Mouse (Mus musculus) lung, postnatal 0 days (tissue): Measurements from ENCODE around the gene 4930522L14Rik. TPM values are rescaled to one million over a fixed set of nuclear protein-coding genes. Genes with fewer than 3 reads are reported as not detected.
"Not testable (repeated sequence)": the region's sequence is repeated elsewhere in the genome, so short reads cannot be mapped to it uniquely, and the experiment has no call there.

Experiments
- ATAC-seq: fragments of 200-750 bp; cut with Nextera tagmentation; 2 replicates; pipeline ENCODE4 v1.8.0; 2017; ENCODE audit warnings: moderate library complexity
- DNase-seq: peaks from one replicate; pipeline ENCODE4 v3.0.0-alpha.2; 2016; ENCODE audit warnings: low spot score
- H3K27ac ChIP-seq: fragments of 300-500 bp; sonication (generic); 2 replicates; pipeline ENCODE4 v1.5.1; 2014; ENCODE audit warnings: antibody characterized with exemption, mild to moderate bottlenecking, low read length, mixed read lengths
- H3K27me3 ChIP-seq: fragments of 300-500 bp; sonication (generic); replicated peaks from 2 replicates; pipeline ENCODE4 v1.6.1; 2014; ENCODE audit warnings: low read length, mixed read lengths; ENCODE audit not compliant: insufficient read depth
- H3K36me3 ChIP-seq: fragments of 300-500 bp; sonication (generic); 2 replicates; pipeline ENCODE4 v1.6.1; 2014; ENCODE audit warnings: low read length, mixed read lengths; ENCODE audit not compliant: insufficient read depth
- H3K4me1 ChIP-seq: fragments of 300-500 bp; sonication (generic); 2 replicates; pipeline ENCODE4 v1.6.1; 2014; ENCODE audit warnings: antibody characterized with exemption, low read depth, low read length, mixed read lengths; ENCODE audit not compliant: insufficient read depth
- H3K4me2 ChIP-seq: fragments of 300-500 bp; sonication (generic); replicated peaks from 2 replicates; pipeline ENCODE4 v1.6.1; 2014; ENCODE audit warnings: low read depth, mild to moderate bottlenecking, low read length, moderate library complexity, mixed read lengths
- H3K4me3 ChIP-seq: fragments of 300-500 bp; sonication (generic); 2 replicates; pipeline ENCODE4 v1.5.1; 2014; ENCODE audit warnings: low read depth, low read length
- H3K9ac ChIP-seq: fragments of 300-500 bp; sonication (generic); replicated peaks from 2 replicates; pipeline ENCODE4 v1.6.1; 2014; ENCODE audit warnings: low read depth, mild to moderate bottlenecking
- H3K9me3 ChIP-seq: fragments of 300-500 bp; sonication (generic); 2 replicates; pipeline ENCODE4 v1.6.1; 2016; ENCODE audit warnings: low read length, mixed read lengths
- WGBS: fragments of 180-500 bp; shearing (Covaris S2); extraction: QIAGEN DNeasy Blood & Tissue Kit; methylation state at CpG from one replicate; pipeline ENCODE4 v1.1.7; 2014; 5-methylcytosine and 5-hydroxymethylcytosine counted together
- polyA plus RNA-seq: library from polyadenylated mRNA; unstranded; fragments of >200 nt; fragmentation: Nextera tagmentation; extraction: Ambion mirVana; gene quantifications from 2 replicates; pipeline ENCODE4 v1.2.1, GENCODE M21; 2015

4930522L14Rik gene
- 9.3 and 10.3 TPM in 2 replicates for polyA plus RNA-seq

- H3K36me3 ChIP-seq, result not testable (repeated sequence)
Measured at GRCm38 (mm10) chr5:109751391-109752071, at the start of gene 4930522L14Rik. TSS of gene 4930522L14Rik (minus strand) at chr5:109751886.

GRCm38 (mm10) chr5:109801466-109801865 is 49.8 kb upstream of the 4930522L14Rik start:
- H3K4me2 ChIP-seq, H3K36me3 ChIP-seq, H3K9ac ChIP-seq, ATAC-seq, H3K4me3 ChIP-seq, H3K9me3 ChIP-seq, H3K27ac ChIP-seq, DNase-seq, H3K4me1 ChIP-seq, H3K27me3 ChIP-seq: not testable (repeated sequence)

More at GRCm38 (mm10) chr5:109751391-109752071, at the start of gene 4930522L14Rik:
- ATAC-seq (peak; percentile 96), DNase-seq (peak; percentile 35)
- H3K27me3 ChIP-seq, H3K9me3 ChIP-seq, H3K4me1 ChIP-seq, H3K27ac ChIP-seq: not testable (repeated sequence)
- WGBS, result 1% methylated on average over 23 of the region's 25 CpGs
- Histone ChIP-seq H3K4me3 (peak within 1 kb of the TSS; percentile 51), H3K9ac (peak within 1 kb of the TSS; percentile 39; the same call in 1 of the 2 replicates), H3K4me2 (peak within 1 kb of the TSS; percentile 65)

DNA sequence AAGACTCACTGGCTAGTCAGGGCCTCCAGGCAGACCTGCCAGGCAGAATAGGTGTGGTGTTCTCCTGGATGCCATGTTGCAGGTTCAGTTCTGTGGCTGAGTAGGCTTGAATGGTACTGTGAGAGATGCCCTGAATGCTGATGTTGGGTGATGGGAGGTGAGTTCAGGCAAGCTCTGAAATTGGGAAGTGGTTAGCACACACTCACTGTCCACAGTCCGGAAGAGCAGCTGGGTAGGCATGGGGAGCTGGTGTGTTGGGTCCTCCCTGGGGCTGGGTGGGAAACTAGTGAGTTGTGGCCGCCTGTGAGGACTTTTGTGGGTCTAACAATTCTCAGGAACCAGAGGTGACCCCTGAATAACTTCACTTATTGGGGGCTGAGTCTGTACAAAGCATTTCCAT is 48.3 kb upstream of the 4930522L14Rik start:
- H3K4me1 ChIP-seq, H3K36me3 ChIP-seq, H3K27ac ChIP-seq, H3K9me3 ChIP-seq, H3K4me2 ChIP-seq, DNase-seq, H3K9ac ChIP-seq, ATAC-seq, H3K27me3 ChIP-seq, H3K4me3 ChIP-seq: not testable (repeated sequence)
- WGBS, result 49% methylated on average over 2 of the region's 2 CpGs

DNA sequence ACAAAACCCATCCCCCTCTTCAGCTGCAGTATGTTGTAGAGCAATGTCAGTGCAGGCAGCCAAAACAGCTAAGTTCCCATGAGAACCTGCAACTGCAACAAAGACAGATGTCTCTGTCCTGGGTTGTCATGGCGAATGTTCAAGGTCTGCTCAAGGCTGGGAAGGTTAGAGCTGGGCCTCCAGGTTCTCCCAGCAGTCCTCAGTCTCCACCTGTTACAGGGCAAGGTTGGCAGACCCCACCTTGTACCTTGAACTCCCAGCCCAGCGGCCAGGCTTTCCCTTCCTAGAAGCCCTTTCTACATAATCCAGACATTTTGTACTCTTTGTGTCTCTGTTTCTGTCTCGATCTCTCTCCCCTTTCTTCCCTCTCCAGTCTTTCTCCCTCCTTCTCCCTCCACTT is 45.3 kb upstream of the 4930522L14Rik start:
- H3K9ac ChIP-seq, H3K4me1 ChIP-seq, H3K27me3 ChIP-seq, ATAC-seq, H3K9me3 ChIP-seq, H3K4me2 ChIP-seq, H3K36me3 ChIP-seq, DNase-seq, H3K27ac ChIP-seq, H3K4me3 ChIP-seq: not testable (repeated sequence)
- 89% methylated on average over 3 of the region's 3 CpGs for WGBS

DNA sequence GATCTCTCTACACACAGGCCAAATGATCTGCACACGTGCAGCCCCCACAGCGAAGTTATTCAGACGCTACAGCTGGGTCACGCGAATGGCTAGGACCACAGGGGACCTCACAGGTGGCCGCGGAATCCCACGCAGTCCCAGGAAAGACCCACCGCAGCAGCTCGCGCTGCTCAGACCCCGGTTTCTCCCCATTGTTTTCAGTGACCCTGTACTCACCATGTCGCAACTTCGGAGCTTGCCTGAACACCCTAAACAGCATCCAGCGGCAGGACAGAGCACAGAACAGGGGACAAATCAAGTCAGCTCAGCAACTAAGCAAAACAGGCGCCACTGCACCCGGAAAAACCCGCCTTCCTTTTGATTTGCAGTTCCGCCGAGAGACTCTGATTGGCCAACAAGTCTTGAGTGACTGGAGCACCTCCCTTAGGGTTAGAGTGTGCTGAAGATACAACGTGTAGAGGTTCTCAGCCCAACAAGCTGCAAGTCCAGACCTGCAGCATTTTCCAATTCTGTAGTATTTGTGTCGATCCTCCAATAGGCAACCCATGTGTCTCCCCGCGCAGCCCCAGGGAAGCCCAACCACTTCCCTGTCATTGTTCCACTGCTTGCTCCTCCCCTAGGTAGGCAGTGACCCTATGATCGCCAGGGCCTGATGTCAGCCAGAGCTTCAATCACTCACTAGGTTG is 44.4 kb upstream of the 4930522L14Rik start:
- DNase-seq, result peak; percentile 43
- H3K27me3 ChIP-seq, H3K36me3 ChIP-seq, H3K9me3 ChIP-seq, H3K27ac ChIP-seq, H3K4me1 ChIP-seq: not testable (repeated sequence)
- under 1% methylated on average over 25 of the region's 25 CpGs for WGBS
- H3K4me2 ChIP-seq, result peak overlapping the region; percentile 64
- peak; percentile 94 for ATAC-seq
- peak overlapping the region; percentile 44; the same call in 1 of the 2 replicates for H3K9ac ChIP-seq
- peak overlapping the region; percentile 54 for H3K4me3 ChIP-seq

DNA sequence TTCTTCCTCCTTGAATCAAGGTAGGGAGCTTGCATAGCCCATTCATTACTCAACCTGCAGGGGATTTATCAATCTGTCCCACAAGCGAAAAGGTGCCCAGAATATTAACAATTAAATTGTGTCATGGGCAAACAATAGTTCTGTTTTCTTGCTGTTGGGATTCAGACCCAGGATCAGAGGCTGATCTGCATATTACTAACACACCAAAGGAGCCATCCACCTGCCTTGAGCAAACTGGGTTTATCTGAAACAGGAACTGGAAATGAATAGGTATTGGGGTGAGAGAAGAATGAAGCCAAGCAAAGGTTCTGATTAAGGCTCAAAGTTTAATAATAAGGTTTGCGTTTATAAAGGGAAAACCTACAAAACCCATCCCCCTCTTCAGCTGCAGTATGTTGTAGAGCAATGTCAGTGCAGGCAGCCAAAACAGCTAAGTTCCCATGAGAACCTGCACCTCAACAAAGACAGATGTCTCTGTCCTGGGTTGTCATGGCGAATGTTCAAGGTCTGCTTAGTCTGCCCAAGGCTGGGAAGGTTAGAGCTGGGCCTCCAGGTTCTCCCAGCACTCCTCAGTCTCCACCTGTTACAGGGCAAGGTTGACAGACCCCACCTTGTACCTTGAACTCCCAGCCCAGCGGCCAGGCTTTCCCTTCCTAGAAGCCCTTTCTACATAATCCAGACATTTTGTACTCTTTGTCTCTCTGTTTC is 541 bp upstream of the 4930522L14Rik start:
- not testable (repeated sequence) for ATAC-seq, H3K27me3 ChIP-seq, DNase-seq, H3K9ac ChIP-seq, H3K36me3 ChIP-seq, H3K4me1 ChIP-seq, H3K27ac ChIP-seq, H3K9me3 ChIP-seq
- H3K4me2 ChIP-seq, result peak overlapping the region; percentile 65
- H3K4me3 ChIP-seq, result peak overlapping the region; percentile 51; the same call in 1 of the 2 replicates
- WGBS, result 60% methylated on average over 3 of the region's 4 CpGs

- not testable (repeated sequence) for H3K27ac ChIP-seq, H3K9me3 ChIP-seq, H3K4me1 ChIP-seq, ATAC-seq, DNase-seq, H3K27me3 ChIP-seq, H3K4me2 ChIP-seq, H3K4me3 ChIP-seq, H3K9ac ChIP-seq, H3K36me3 ChIP-seq
- WGBS, result 89% methylated on average over 1 of the region's 1 CpGs
Measured at GRCm38 (mm10) chr5:109745081-109745480, 6.6 kb downstream of the 4930522L14Rik start.

DNA sequence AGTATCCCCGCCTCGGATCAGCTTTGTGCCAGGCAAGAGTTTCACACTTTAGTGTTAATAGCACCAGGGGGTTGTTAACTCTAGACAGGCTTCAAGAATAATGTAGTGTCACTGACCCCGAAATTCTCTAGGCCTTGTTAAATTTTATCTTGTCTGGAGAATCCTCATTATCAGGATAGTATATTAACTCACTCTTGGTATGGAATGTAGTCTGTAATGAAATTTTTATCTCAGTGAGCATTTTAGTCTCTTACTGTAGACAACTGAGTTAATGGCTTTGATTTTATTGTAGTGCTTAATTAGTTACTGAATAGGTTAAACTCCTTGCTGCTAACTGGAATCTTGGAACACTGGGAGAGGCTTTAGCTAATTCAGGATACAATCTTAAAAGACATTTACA is 34.3 kb downstream of the 4930522L14Rik start:
- DNase-seq, H3K4me2 ChIP-seq, H3K9me3 ChIP-seq, H3K27me3 ChIP-seq, H3K4me3 ChIP-seq, ATAC-seq, H3K9ac ChIP-seq, H3K36me3 ChIP-seq, H3K27ac ChIP-seq, H3K4me1 ChIP-seq: not testable (repeated sequence)
- 54% methylated on average over 3 of the region's 3 CpGs for WGBS

GRCm38 (mm10) chr5:109691205-109691965 is 60.3 kb downstream of the 4930522L14Rik start:
- not testable (repeated sequence) for H3K9me3 ChIP-seq, H3K9ac ChIP-seq, H3K4me1 ChIP-seq, H3K27ac ChIP-seq, ATAC-seq, DNase-seq, H3K36me3 ChIP-seq, H3K27me3 ChIP-seq
- peak overlapping the region; percentile 63 for H3K4me2 ChIP-seq
- 63% methylated on average over 5 of the region's 5 CpGs for WGBS
- peak overlapping the region; percentile 48 for H3K4me3 ChIP-seq
